Mouse (Mus musculus) Patski (cell line): Measurements from ENCODE around the gene Abcf2. TPM values are rescaled to one million over a fixed set of nuclear protein-coding genes. Genes with fewer than 3 reads are reported as not detected.
A peak's percentile ranks its signal among the peaks of the same experiment; 100 is the strongest.

Source experiments
- ATAC-seq: fragments of 100-300 bp; one replicate; pipeline ENCODE4 v1.8.0; 2021
- CTCF ChIA-PET: fragments of 350-600 bp; sonication (Branson Sonifier 250); formaldehyde crosslinking; loops from one replicate; lab custom pipeline; 2022; ENCODE audit warnings: inconsistent platforms; lab: Charles Lee
- POLR2A ChIA-PET: fragments of 350-600 bp; sonication (Branson Sonifier 250); formaldehyde crosslinking; loops from one replicate; lab custom pipeline; 2022; ENCODE audit warnings: antibody characterized with exemption, inconsistent platforms; lab: Charles Lee
- DNase-seq: peaks from one replicate; pipeline ENCODE4 v3.0.0-alpha.2; 2011; ENCODE audit warnings: low read depth, low spot score
- H3K27me3 ChIP-seq: fragments of 371-371 bp; one replicate; pipeline ENCODE4 v1.5.1; 2021
- CTCF ChIP-seq: fragments of 100-300 bp; IDR thresholded peaks from one replicate; pipeline ENCODE4 v1.5.1; 2021
- in situ Hi-C: fragments of 300-500 bp; cut with MboI; formaldehyde crosslinking; loops from 3 replicates; pipeline ENCODE4 v1.11.1; 2018; ENCODE audit warnings: low pct_unique_long_range_greater_than_20kb, mixed read lengths
- polyA plus RNA-seq: library from polyadenylated mRNA; unstranded; gene quantifications from one replicate; pipeline ENCODE4 v1.2.3, GENCODE M21; 2021

The Abcf2 gene
- 110 TPM for polyA plus RNA-seq

- CTCF ChIA-PET: interaction anchor here (2.1 kb wide), 1 partner anchor 20 kb away, joined by 9 read pairs; no protein-coding TSS in a partner anchor
- peak; percentile 93 for ATAC-seq
- TF ChIP-seq CTCF: no peak
- in situ Hi-C loops: no loop called here
- H3K27me3 ChIP-seq: no peaks in the 10 kb centered on the region
- POLR2A ChIA-PET: interaction anchor here (0.6 to 1.4 kb wide), 4 partner anchors 9 to 590 kb away, joined by 3 to 4 read pairs (median 3); partner anchors contain the start of genes Asb10 and Chpf2
- DNase-seq: peak; percentile 100
Observed at GRCm38 (mm10) chr5:24577183-24577929, at the start of gene Abcf2. TSS of gene Abcf2 (minus strand) at chr5:24577467.

GRCm38 (mm10) chr5:24624822-24625120 is 47.5 kb upstream of the Abcf2 start:
- POLR2A ChIA-PET: interaction anchor here (1.2 to 2.4 kb wide), 4 partner anchors 10 to 22 kb away, joined by 3 to 5 read pairs (median 4); no protein-coding TSS in a partner anchor
- CTCF ChIA-PET: interaction anchor here (0.8 to 1.9 kb wide), 2 partner anchors 14 to 29 kb away, joined by 3 to 11 read pairs; no protein-coding TSS in a partner anchor

GRCm38 (mm10) chr5:24623986-24624821 is 46.9 kb upstream of the Abcf2 start, which contains the start of gene Smarcd3:
TSS of gene Smarcd3 (minus strand) at chr5:24624411.
- in situ Hi-C loops: no loop called here
- no peaks in the 10 kb centered on the region for H3K27me3 ChIP-seq
- ChIA-PET POLR2A (interaction anchor here (1.2 to 1.6 kb wide), 3 partner anchors 9 to 22 kb away, joined by 3 to 4 read pairs (median 3); no protein-coding TSS in a partner anchor), CTCF (interaction anchor here (0.8 to 1.9 kb wide), 2 partner anchors 13 to 28 kb away, joined by 3 to 11 read pairs; no protein-coding TSS in a partner anchor)
- ATAC-seq: peak; percentile 29
- DNase-seq: no peak
- no peak for TF ChIP-seq CTCF

More at GRCm38 (mm10) chr5:24624822-24625120, 47.5 kb upstream of the Abcf2 start:
- DNase-seq (no peak), ATAC-seq (no peak)
- in situ Hi-C loops: no loop called here
- no peak for TF ChIP-seq CTCF
- H3K27me3 ChIP-seq: no peaks in the 10 kb centered on the region

- no peaks in the 10 kb centered on the region for H3K27me3 ChIP-seq
- in situ Hi-C loops: no loop called here
- CTCF ChIA-PET: interaction anchor here (1.9 kb wide), 1 partner anchor 12 kb away, joined by 11 read pairs; no protein-coding TSS in a partner anchor
- POLR2A ChIA-PET: interaction anchor here (1.6 kb wide), 1 partner anchor 21 kb away, joined by 4 read pairs; no protein-coding TSS in a partner anchor
- no peak for DNase-seq
- no peak for TF ChIP-seq CTCF
- no peak for ATAC-seq
Observed at GRCm38 (mm10) chr5:24623041-24623985, 46.0 kb upstream of the Abcf2 start.

- no peaks in the 10 kb centered on the region for H3K27me3 ChIP-seq
- TF ChIP-seq CTCF: no peak
- DNase-seq (no peak), ATAC-seq (no peak)
- in situ Hi-C loops: no loop called here
- ChIA-PET CTCF (no interaction called here), POLR2A (no interaction called here)
Observed at GRCm38 (mm10) chr5:24622386-24623040, 45.2 kb upstream of the Abcf2 start.

- in situ Hi-C loops: no loop called here
- ATAC-seq: no peak
- ChIA-PET CTCF (interaction anchor here (0.9 kb wide), 1 partner anchor 32 kb away, joined by 3 read pairs; no protein-coding TSS in a partner anchor), POLR2A (interaction anchor here (1.2 kb wide), 1 partner anchor 8 kb away, joined by 3 read pairs; no protein-coding TSS in a partner anchor)
- DNase-seq: no peak
- H3K27me3 ChIP-seq: no peaks in the 10 kb centered on the region
- no peak for TF ChIP-seq CTCF
Observed at GRCm38 (mm10) chr5:24620626-24621025, 43.4 kb upstream of the Abcf2 start.

GRCm38 (mm10) chr5:24620116-24620515 is 42.8 kb upstream of the Abcf2 start:
- in situ Hi-C loops: no loop called here
- H3K27me3 ChIP-seq: no peaks in the 10 kb centered on the region
- TF ChIP-seq CTCF: no peak
- ChIA-PET POLR2A (no interaction called here), CTCF (interaction anchor here (0.9 kb wide), 1 partner anchor 32 kb away, joined by 3 read pairs; no protein-coding TSS in a partner anchor)
- ATAC-seq: no peak
- DNase-seq: no peak

- ATAC-seq (no peak), DNase-seq (no peak)
- TF ChIP-seq CTCF: no peak
- CTCF ChIA-PET: no interaction called here
- in situ Hi-C loops: no loop called here
- POLR2A ChIA-PET: no interaction called here
- no peaks in the 10 kb centered on the region for H3K27me3 ChIP-seq
Observed at GRCm38 (mm10) chr5:24618921-24619320, 41.7 kb upstream of the Abcf2 start.

GRCm38 (mm10) chr5:24615097-24615496 is 37.8 kb upstream of the Abcf2 start:
- ChIA-PET CTCF (no interaction called here), POLR2A (interaction anchor here (0.6 to 2.2 kb wide), 3 partner anchors 9 to 17 kb away, joined by 3 to 7 read pairs (median 3); partner anchors contain the start of gene Smarcd3)
- DNase-seq (no peak), ATAC-seq (no peak)
- in situ Hi-C loops: no loop called here
- no peaks in the 10 kb centered on the region for H3K27me3 ChIP-seq
- no peak for TF ChIP-seq CTCF
